Mouse (Mus musculus) ES-E14 (cell line): ENCODE results near the gene Foxf1.

Experiments used
- CHD2 ChIP-seq: IDR thresholded peaks from 2 replicates; pipeline ENCODE4 v1.6.1; 2014; ENCODE audit warnings: mild to moderate bottlenecking, low read depth, low read length, inconsistent platforms
- HCFC1 ChIP-seq: IDR thresholded peaks from 2 replicates; pipeline ENCODE4 v1.6.1; 2012; ENCODE audit warnings: low read length, inconsistent platforms, borderline replicate concordance; ENCODE audit not compliant: insufficient read depth
- MAFK ChIP-seq: IDR thresholded peaks from 2 replicates; pipeline ENCODE4 v1.6.1; 2014; ENCODE audit warnings: mild to moderate bottlenecking, low read depth, low read length, inconsistent platforms; ENCODE audit not compliant: insufficient read depth
- ZC3H11A ChIP-seq: IDR thresholded peaks from 2 replicates; pipeline ENCODE4 v1.6.1; 2012; ENCODE audit warnings: low read depth, mild to moderate bottlenecking, inconsistent platforms, low read length, borderline replicate concordance
- ZNF384 ChIP-seq: IDR thresholded peaks from 2 replicates; pipeline ENCODE4 v1.6.1; 2012; ENCODE audit warnings: low read depth, low read length, inconsistent platforms

DNA sequence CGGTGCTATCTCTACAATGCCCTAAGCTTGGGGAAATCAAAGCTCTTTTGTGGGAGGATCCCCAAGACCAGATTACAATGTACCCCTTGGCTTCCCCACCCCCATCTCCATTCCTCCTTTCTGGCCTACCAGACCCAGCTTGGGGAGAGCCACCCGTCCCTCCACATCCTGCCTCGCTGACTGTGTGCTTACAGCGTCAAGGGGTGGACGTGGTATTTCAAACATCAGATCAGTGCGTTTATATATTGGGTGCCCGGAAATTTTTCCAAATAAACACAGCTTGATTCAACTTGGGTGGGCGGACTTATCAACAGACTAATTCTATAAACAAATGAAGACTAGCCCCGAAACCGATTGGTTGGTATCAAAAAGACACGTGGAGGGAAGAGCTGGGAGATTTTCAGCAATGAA, 43.1 kb downstream of the Foxf1 start:
- TF ChIP-seq HCFC1 (no peak), ZC3H11A (no peak), CHD2 (no peak), MAFK (no peak), ZNF384 (no peak)
